Mouse (Mus musculus) T-cell, adult 2 months (primary cell): ENCODE measurements around the gene Lrrc8e.

Source experiments
- DNase-seq: peaks from one replicate; pipeline ENCODE4 v3.0.0; 2022; ENCODE audit warnings: low spot score

Gene Lrrc8e

GRCm38 (mm10) chr8:4226739-4227347, at the start of gene Lrrc8e:
Gene Lrrc8e, plus strand, starts transcription at chr8:4226827.
- no peak for DNase-seq

- DNase-seq, result no peak
These were observed 43.2 kb upstream of the Lrrc8e start for GRCm38 (mm10) chr8:4183409-4183808.

GRCm38 (mm10) chr8:4186151-4186550, 40.5 kb upstream of the Lrrc8e start:
- no peak for DNase-seq

GRCm38 (mm10) chr8:4188605-4189004, 38.0 kb upstream of the Lrrc8e start:
- DNase-seq, result no peak

GRCm38 (mm10) chr8:4189031-4189722, 37.5 kb upstream of the Lrrc8e start:
- no peak for DNase-seq

- no peak for DNase-seq
These were observed 34.3 kb upstream of the Lrrc8e start for GRCm38 (mm10) chr8:4192305-4192704.

GRCm38 (mm10) chr8:4192807-4193587, 33.6 kb upstream of the Lrrc8e start:
- peak; percentile 72 for DNase-seq

- no peak for DNase-seq
These were observed 33.1 kb upstream of the Lrrc8e start for GRCm38 (mm10) chr8:4193588-4193894.

GRCm38 (mm10) chr8:4201321-4201720, 25.3 kb upstream of the Lrrc8e start:
- no peak for DNase-seq

GRCm38 (mm10) chr8:4205246-4206123, 21.1 kb upstream of the Lrrc8e start:
- no peak for DNase-seq

- DNase-seq, result no peak
These were observed 20.2 kb upstream of the Lrrc8e start for GRCm38 (mm10) chr8:4206182-4207015.

GRCm38 (mm10) chr8:4207016-4207350, 19.6 kb upstream of the Lrrc8e start:
- no peak for DNase-seq

- DNase-seq, result no peak
These were observed 15.5 kb upstream of the Lrrc8e start for GRCm38 (mm10) chr8:4211097-4211496.

GRCm38 (mm10) chr8:4212809-4213209, 13.8 kb upstream of the Lrrc8e start:
- peak; percentile 12 for DNase-seq

GRCm38 (mm10) chr8:4213210-4214005, 13.2 kb upstream of the Lrrc8e start:
- DNase-seq, result peak; percentile 38

- DNase-seq, result peak; percentile 73
These were observed 12.3 kb upstream of the Lrrc8e start for GRCm38 (mm10) chr8:4214006-4214980.

GRCm38 (mm10) chr8:4216296-4216695, 10.3 kb upstream of the Lrrc8e start:
- no peak for DNase-seq

GRCm38 (mm10) chr8:4216791-4217621, 9.6 kb upstream of the Lrrc8e start, which contains the start of gene Prr36:
Gene Prr36, minus strand, starts transcription at chr8:4217459.
- DNase-seq, result no peak
